23 mouse cellular contexts compared by ENCODE assay signal in genomic region chr7:130102671-130103070, GRCm38 (mm10).
DNase-seq lines count a peak whose midpoint lies in the region; ATAC-seq lines count a peak whose summit lies in the region.
"Had no signal": no experiment of that assay in that cellular context is flagged by ENCODE, and none has a peak within 500 bp of the region (broad histone marks: within the 10 kb centered on the region; RNA-seq: fewer than 3 reads in every experiment).

No protein-coding gene starts in this region.

- no peaks in the 10 kb centered on the region for H3K9me3 ChIP-seq in kidney, embryonic 14.5 days (ENCODE audit: control insufficient read depth, low read length)
- H3K9me3 ChIP-seq: embryonic facial prominence, embryonic 10.5 days; embryonic facial prominence, embryonic 12.5 days; forebrain, embryonic 13.5 days; forebrain, embryonic 15.5 days had no signal

- 63% methylated on average over 5 of the region's 5 CpGs for WGBS in kidney, embryonic 14.5 days

- no peaks in the 10 kb centered on the region for H3K27me3 ChIP-seq in kidney, embryonic 14.5 days (ENCODE audit: control insufficient read depth, insufficient read depth, low read length)
- H3K27me3 ChIP-seq: embryonic facial prominence, embryonic 12.5 days; forebrain, embryonic 13.5 days; forebrain, embryonic 15.5 days; Patski had no signal

- peak; percentile 46 to 77 for DNase-seq in adrenal gland, adult (ENCODE audit: inconsistent age in 2 of 2, low spot score in 1 of 2)
- no peak for DNase-seq in adrenal gland, postnatal 4 days (ENCODE audit: low spot score in 2 of 2)
- no peak for DNase-seq in kidney, adult 9 months
- peak; percentile 49 for DNase-seq in adrenal gland, adult 8-10 months
- peak; percentile 39 for DNase-seq in adrenal gland, postnatal 14 days
- no peak for DNase-seq in retina, postnatal 1 day
- no peak for DNase-seq in layer of hippocampus, postnatal 10 days (ENCODE audit: low spot score in 2 of 2)
- DNase-seq: B cell, adult 2 months; cerebellum, adult 11-12 months; cerebellum, adult 2 months; cerebellum, adult 9-10 months; cerebellum, postnatal 10 days; cerebellum, postnatal 25 days; forebrain, postnatal 0 days had no signal

- ATAC-seq in kidney, embryonic 14.5 days (ENCODE audit: low FRiP score, low TSS enrichment) = 0 out of 2 replicates have a peak, but pooled peaks have one; percentile 54
- ATAC-seq: activated CD4-positive, CD25-positive, alpha-beta regulatory T cell, adult 4 months; CD4-positive, CD25-positive, alpha-beta regulatory T cell, adult 4 months; forebrain, embryonic 13.5 days; forebrain, embryonic 15.5 days; forebrain, postnatal 0 days; Patski had no signal

- no peak overlapping the region for H3K27ac ChIP-seq in kidney, embryonic 14.5 days (ENCODE audit: low read depth, low read length)
- H3K27ac ChIP-seq: embryonic facial prominence, embryonic 10.5 days; embryonic facial prominence, embryonic 12.5 days; forebrain, embryonic 13.5 days; forebrain, embryonic 15.5 days had no signal

- no peaks in the 10 kb centered on the region for H3K36me3 ChIP-seq in kidney, embryonic 14.5 days (ENCODE audit: control insufficient read depth, insufficient read depth, low read length)
- H3K36me3 ChIP-seq: embryonic facial prominence, embryonic 10.5 days; embryonic facial prominence, embryonic 12.5 days; forebrain, embryonic 15.5 days; G1E had no signal

- 0 out of 2 replicates have a peak, but pooled peaks cover 3% of the 10 kb centered on the region for H3K4me1 ChIP-seq in kidney, embryonic 14.5 days (ENCODE audit: control insufficient read depth, insufficient read depth, low read length)
- H3K4me1 ChIP-seq: embryonic facial prominence, embryonic 12.5 days; forebrain, embryonic 13.5 days; forebrain, embryonic 15.5 days had no signal

- H3K9ac ChIP-seq in kidney, embryonic 14.5 days (ENCODE audit: low read depth, low read length) = no peak overlapping the region
- H3K9ac ChIP-seq: embryonic facial prominence, embryonic 12.5 days; forebrain, embryonic 13.5 days; forebrain, embryonic 15.5 days; forebrain, postnatal 0 days had no signal

- no peak overlapping the region for H3K4me2 ChIP-seq in kidney, embryonic 14.5 days (replicated peaks; ENCODE audit: low read depth, low read length)
- H3K4me2 ChIP-seq: embryonic facial prominence, embryonic 12.5 days; forebrain, embryonic 13.5 days; forebrain, embryonic 15.5 days had no signal

- no peak overlapping the region for H3K4me3 ChIP-seq in kidney, embryonic 14.5 days (ENCODE audit: low read length)
- H3K4me3 ChIP-seq: embryonic facial prominence, embryonic 10.5 days; embryonic facial prominence, embryonic 12.5 days; forebrain, embryonic 13.5 days; forebrain, embryonic 15.5 days had no signal

Comparison
In these comparisons a context has a peak if more than half of its experiments do, and no peak if none do; other contexts are left out.
1. DNase-seq: peak in adrenal gland, adult (2 of 2), adrenal gland, adult 8-10 months (single experiment) and adrenal gland, postnatal 14 days (single experiment); none in adrenal gland, postnatal 4 days (0 of 2), kidney, adult 9 months (single experiment), retina, postnatal 1 day (single experiment) and layer of hippocampus, postnatal 10 days (0 of 2).